Mouse (Mus musculus) spleen, adult 2 months (tissue): Measurements from ENCODE around the gene Gm49368.

Experiments used
- CTCF ChIP-seq: fragments of 200-500 bp; IDR thresholded peaks from 2 replicates; pipeline ENCODE4 v1.5.1; 2011; ENCODE audit warnings: mild to moderate bottlenecking, inconsistent platforms; ENCODE audit not compliant: insufficient read depth, insufficient read length, insufficient replicate concordance; ENCODE audit errors: extremely low read depth
- POLR2A ChIP-seq: fragments of 200-500 bp; IDR thresholded peaks from 2 replicates; pipeline ENCODE4 v1.6.1; 2011; ENCODE audit warnings: low read depth, low read length, inconsistent platforms

DNA sequence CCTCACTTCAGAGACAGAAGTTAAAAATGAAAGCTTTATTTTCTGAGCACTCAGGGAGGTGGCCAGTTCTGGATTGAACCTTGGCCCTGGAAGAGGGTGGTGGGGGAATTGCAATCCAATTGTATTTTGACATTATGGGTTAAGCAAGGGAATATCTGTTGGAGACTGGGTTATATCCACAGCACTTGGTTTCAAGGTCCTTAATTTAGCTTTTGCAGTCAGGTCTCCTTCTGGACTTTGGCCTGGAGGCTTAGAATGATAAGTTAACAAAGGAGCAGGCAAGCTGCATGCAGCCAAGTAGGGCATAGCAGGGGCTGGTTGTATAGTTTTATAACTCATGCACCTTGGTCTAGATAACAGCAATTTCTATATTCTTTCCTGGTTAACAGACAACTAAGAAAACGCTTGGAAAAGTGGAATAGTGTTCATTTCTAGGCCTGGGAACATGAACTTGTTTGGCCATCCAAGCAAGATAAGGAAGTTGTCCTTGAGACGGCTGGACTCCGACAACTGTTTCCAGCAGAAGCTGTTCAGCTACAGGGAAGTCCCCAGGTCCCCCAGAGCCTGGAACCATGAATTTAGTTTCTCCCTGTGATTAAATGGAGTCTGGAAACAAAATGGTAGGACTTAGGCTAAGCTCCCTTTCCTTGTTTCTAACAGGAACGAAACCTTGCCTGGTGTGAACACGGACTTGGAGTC, 30.0 kb upstream of the Gm49368 start:
- no peak for TF ChIP-seq CTCF
- no peak for TF ChIP-seq POLR2A
